Mouse (Mus musculus) liver, embryonic 14.5 days (tissue): ENCODE measurements around the gene Numb.

ENCODE experiments used
- CTCF ChIP-seq: IDR thresholded peaks from 2 replicates; pipeline ENCODE4 v1.5.1; 2016; ENCODE audit warnings: antibody characterized with exemption, low read depth, control low read depth
- EP300 ChIP-seq: IDR thresholded peaks from 2 replicates; pipeline ENCODE4 v1.6.1; 2016; ENCODE audit warnings: antibody characterized with exemption, low read depth

- no peak for TF ChIP-seq CTCF
- TF ChIP-seq EP300: no peak
Measured at GRCm38 (mm10) chr12:83882088-83882487, 39.6 kb downstream of the Numb start.
